Mouse (Mus musculus) hematopoietic stem cell, adult 5-6 weeks (primary cell): Measurements from ENCODE around the gene Flvcr2. TPM values are rescaled to one million over a fixed set of nuclear protein-coding genes. Genes with fewer than 3 reads are reported as not detected.

ENCODE experiments used
- ATAC-seq, 2 experiments: fragments of 125-278 bp in 1 of 2; replicated peaks in 1 of 2; 2 replicates each; pipeline ENCODE4 v1.8.0; 2016 to 2017; ENCODE audit warnings: inconsistent platforms in 2 of 2, mild to moderate bottlenecking in 2 of 2, moderate number of reproducible peaks in 2 of 2, low read depth in 1 of 2, moderate TSS enrichment in 1 of 2; ENCODE audit not compliant: low FRiP score in 2 of 2, poor library complexity in 2 of 2, severe bottlenecking in 2 of 2, insufficient read depth in 1 of 2, low TSS enrichment in 1 of 2
- total RNA-seq: library from RNA; stranded (forward); fragments of 172-1452, 232-1000 nt; gene quantifications from 2 replicates; pipeline ENCODE4 v1.2.3, GENCODE M21; 2017

Flvcr2 gene
- total RNA-seq, 1 experiment from 2014 or later: 0.45 TPM

DNA sequence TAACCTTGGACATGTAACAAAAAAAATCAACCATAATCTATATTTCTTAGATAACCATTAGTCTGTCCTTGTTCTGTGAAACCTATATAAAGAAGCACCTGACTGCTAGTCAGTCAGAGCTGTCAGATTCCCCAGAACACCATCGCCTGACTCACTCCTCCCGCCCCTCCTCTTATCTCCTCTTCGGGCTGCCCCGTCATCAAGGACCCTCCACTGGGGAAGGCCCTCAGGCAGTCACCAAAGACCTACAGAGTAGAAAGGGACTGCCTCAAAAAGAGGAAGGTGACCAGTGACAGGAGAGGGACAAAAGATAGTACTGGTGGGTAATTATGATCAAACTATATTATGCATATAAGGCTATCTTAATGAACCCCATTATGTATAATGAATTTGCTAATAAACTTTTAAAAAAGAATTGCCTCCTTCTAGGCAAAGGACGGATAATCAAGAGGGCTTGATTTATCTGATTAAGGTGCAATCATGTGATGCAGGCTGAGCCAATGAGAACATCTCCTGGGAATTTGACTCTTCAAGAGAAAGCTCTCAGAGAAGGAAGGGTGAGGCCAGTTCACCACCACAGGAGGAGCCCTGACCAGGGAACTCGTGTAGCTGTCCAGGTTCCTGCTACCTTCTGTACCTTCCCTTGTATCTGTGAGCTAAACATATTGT, 19.5 kb upstream of the Flvcr2 start:
- ATAC-seq: no peak

DNA sequence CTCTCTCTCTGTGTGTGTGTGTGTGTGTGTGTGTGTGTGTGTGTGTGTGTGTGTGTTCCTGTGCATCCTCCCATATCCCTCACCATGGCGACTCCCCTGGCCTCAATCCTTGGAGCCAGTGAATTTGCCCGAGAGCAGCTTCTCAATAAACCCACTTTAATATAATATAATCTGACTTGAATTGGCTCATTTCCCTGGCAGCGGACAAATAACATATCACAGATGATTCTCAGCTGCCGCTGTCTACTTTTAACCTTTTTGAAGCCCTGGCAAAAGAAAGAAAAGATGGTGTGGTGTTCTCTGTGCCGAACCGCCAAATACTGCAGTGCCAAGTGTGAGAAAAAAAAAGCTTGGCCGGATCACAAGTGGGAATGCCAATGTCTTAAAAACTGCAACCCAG, 18.2 kb upstream of the Flvcr2 start:
- ATAC-seq: no peak

GRCm38 (mm10) chr12:85729022-85729944, 17.1 kb upstream of the Flvcr2 start:
- ATAC-seq: peak; percentile 67 to 84

DNA sequence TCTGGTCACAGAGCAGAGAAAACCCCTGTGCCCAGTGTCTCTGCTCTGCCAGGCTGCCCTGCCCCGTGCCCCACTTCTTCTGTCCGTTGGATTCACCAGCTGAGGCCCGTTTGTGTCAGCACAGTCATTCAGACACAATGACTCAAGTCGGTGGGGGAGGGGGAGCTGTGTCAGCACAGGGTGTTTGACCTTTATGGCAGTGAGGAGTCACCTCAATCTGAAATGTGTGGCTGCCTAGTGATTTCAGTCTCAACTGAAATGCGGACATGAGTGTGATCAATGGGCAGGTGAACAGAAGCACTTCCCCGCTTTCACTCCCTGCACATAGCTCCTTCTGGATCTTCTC, 16.4 kb upstream of the Flvcr2 start:
- no peak for ATAC-seq

GRCm38 (mm10) chr12:85736203-85736602, 10.1 kb upstream of the Flvcr2 start:
- ATAC-seq: no peak

DNA sequence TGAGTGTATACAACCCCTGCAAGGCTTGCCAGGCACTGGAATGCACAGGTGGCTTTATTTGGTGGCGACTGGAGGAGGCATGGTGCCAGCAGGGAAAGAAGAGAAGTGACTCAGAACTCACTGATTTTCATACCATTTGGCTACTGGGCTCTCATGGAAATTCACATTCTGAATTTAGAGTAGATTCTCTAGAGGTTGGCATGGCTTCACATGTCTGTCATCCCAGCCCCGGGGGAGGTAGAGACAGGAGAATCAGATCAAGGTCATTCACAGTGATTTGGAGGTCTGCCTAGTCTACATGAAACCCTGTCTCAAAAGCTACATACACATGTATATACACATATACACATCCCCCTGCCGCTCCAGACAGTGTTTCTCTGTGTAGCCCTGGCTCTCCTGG, 9.4 kb upstream of the Flvcr2 start:
- ATAC-seq: no peak

DNA sequence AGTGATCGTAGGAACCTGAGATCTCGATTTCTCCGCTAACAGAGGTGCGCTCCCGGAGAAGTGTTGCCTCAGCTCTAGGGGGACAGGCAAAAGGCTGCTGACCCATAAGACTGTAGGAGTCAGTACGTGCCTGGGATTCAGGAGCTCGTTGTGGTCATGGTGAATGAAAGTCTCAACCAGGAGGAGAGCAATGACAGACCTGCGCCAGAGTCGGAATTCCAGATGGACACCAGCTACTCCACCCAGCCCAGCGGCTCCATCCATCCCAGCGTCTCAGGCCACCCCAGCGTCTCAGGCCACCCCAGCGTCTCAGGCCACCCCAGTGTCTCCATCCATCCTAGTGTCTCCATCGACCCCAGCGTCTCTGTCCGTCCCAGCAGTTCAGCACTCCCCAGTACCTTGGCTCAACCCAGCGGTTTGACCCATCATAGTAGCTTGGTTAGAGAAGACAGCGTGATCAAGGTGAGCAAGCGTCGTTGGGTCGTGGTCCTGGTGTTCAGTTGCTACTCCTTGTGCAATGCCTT, 419 bp downstream of the Flvcr2 start:
- no peak for ATAC-seq

GRCm38 (mm10) chr12:85747343-85747742, 1.0 kb downstream of the Flvcr2 start:
- no peak for ATAC-seq

- ATAC-seq: no peak
Measured at GRCm38 (mm10) chr12:85749861-85750260, 3.5 kb downstream of the Flvcr2 start.

DNA sequence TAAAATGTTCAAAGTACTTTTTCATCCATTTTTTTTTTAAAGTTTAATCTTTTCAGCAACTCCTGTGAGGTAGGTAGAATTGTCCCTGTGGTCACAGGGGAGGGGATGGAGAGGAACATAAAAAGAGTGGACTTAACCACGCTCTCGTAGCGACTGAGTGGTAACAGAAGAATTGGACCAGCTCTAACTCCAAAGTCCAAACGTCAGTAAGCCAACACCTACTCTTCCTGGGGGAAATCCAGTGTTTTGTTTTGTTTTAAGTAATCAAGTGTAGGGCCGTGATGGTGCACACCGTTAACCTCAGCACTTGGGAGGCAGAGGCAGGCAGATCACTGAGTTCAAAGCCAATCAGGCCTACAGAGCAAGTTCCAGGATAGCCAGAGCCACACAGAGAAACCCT, 5.8 kb downstream of the Flvcr2 start:
- ATAC-seq: no peak

GRCm38 (mm10) chr12:85753223-85753622, 6.9 kb downstream of the Flvcr2 start:
- ATAC-seq: no peak

GRCm38 (mm10) chr12:85754611-85755265, 8.4 kb downstream of the Flvcr2 start:
- no peak for ATAC-seq

DNA sequence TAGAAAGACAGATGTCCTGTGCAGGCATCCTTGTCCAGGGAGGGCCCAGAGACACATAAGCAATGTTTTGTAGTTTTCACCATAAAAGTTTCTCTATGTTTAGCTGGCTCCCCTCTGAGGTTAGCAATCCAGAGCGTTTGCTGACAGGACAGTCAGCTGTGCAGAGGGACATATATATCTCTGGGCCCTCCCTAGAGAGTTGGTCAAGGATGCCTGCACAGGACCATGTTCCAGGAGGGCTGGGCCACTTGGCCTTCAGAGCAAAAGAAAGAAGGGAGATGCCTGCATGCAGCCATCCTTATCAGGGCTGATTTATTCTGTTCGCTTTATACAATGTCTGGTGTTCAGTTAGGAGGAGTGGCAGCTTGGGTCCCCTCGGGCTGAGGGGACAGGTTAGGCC, 10.1 kb downstream of the Flvcr2 start:
- no peak for ATAC-seq

DNA sequence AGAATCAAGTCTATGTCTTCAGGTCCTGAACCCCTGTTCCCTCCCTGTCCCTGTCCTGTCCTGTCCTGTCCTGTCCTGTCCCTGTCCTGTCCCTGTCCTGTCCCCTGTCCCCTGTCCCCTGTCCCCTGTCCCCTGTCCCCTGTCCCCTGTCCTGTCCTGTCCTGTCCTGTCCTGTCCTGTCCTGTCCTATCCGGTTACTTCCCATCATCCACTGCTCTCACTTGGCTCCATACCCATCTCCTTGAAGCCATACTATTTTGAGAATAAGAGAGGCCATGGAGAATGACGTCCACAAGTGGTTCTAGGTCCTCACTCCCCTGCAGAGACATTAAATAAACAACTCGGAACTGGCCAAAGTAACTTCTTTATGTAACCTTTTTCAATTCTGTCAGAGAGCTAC, 10.7 kb downstream of the Flvcr2 start:
- ATAC-seq: no peak

GRCm38 (mm10) chr12:85758741-85759140, 12.4 kb downstream of the Flvcr2 start:
- no peak for ATAC-seq

GRCm38 (mm10) chr12:85761471-85761870, 15.1 kb downstream of the Flvcr2 start:
- ATAC-seq: peak in 1 of 2 experiments; percentile 17; a peak in 1 of 4 replicates

GRCm38 (mm10) chr12:85764686-85765085, 18.3 kb downstream of the Flvcr2 start:
- no peak for ATAC-seq

DNA sequence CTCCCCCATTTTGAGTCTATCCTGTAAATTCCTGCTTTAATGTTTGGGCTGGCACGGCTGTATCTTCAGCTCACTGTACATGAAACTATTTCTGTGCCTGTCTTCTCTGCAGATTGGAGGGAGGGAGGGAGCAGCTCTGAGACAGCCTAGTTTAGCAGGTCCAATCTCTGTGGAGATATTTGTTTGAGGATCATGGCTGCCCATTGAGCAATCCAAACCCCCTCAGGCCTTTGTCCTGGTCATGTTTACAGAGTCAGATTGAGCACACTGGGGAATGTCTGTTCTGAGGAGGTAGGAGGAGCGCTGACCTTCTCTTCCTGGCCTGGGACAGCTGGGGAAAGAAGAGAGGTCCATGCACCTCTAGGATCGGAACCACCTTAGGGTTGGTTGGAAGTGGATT, 19.9 kb downstream of the Flvcr2 start:
- ATAC-seq: no peak
